Mouse (Mus musculus) WW6 (cell line): ENCODE measurements around the gene Hsp90ab1.

Source experiments
- DNase-seq: peaks from one replicate; pipeline ENCODE4 v3.0.0-alpha.2; 2013; ENCODE audit warnings: low read depth, low spot score

Hsp90ab1 gene

GRCm38 (mm10) chr17:45543115-45543514, 30.0 kb downstream of the Hsp90ab1 start:
- no peak for DNase-seq

GRCm38 (mm10) chr17:45542705-45543104, 30.4 kb downstream of the Hsp90ab1 start:
- DNase-seq, result no peak

GRCm38 (mm10) chr17:45542129-45542528, 30.9 kb downstream of the Hsp90ab1 start:
- DNase-seq, result no peak

GRCm38 (mm10) chr17:45539664-45540063, 33.4 kb downstream of the Hsp90ab1 start:
- no peak for DNase-seq

GRCm38 (mm10) chr17:45538394-45538793, 34.7 kb downstream of the Hsp90ab1 start:
- DNase-seq, result no peak

- no peak for DNase-seq
Observed at GRCm38 (mm10) chr17:45536264-45536663, 36.8 kb downstream of the Hsp90ab1 start.

GRCm38 (mm10) chr17:45532896-45533295, 40.2 kb downstream of the Hsp90ab1 start:
- DNase-seq, result no peak

GRCm38 (mm10) chr17:45530346-45530782, 42.7 kb downstream of the Hsp90ab1 start:
- DNase-seq, result no peak

- no peak for DNase-seq
Observed at GRCm38 (mm10) chr17:45526571-45526970, 46.5 kb downstream of the Hsp90ab1 start.

- no peak for DNase-seq
Observed at GRCm38 (mm10) chr17:45524961-45525360, 48.1 kb downstream of the Hsp90ab1 start.

GRCm38 (mm10) chr17:45523263-45523662, 49.8 kb downstream of the Hsp90ab1 start, which contains the start of gene Tcte1:
Tcte1 (plus strand) TSS chr17:45523434.
- no peak for DNase-seq

GRCm38 (mm10) chr17:45520136-45520535, 52.9 kb downstream of the Hsp90ab1 start:
- no peak for DNase-seq

- no peak for DNase-seq
Observed at GRCm38 (mm10) chr17:45518766-45519475, 54.1 kb downstream of the Hsp90ab1 start.
